Mouse (Mus musculus): ENCODE measurements around the gene Ier3. TPM values are rescaled to one million over a fixed set of nuclear protein-coding genes. Genes with fewer than 3 reads are reported as not detected.
"Not testable (repeated sequence)": the region's sequence is repeated elsewhere in the genome, so short reads cannot be mapped to it uniquely, and the experiment has no call there.

Ier3 gene
- polyA plus RNA-seq, 1 experiment: 25.2 TPM

DNA sequence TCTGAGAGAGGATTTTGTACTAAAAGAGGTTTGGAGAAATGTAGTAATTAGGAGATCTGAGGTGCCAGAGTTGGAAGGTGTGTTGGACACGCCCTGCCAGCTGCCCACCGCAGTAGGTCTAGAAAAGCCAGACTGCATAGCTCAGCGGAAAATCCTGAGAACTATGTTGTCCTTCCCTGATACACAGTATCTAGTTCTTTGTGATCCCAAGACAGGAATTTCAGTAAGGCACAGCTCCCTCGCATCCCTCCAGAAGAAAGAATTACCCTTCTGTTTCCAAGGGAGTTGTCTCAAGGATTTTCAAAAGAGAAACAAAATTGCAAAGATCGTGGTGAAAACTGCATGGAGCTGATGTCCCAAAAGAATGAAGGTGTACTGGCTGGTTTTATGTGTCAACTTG lies 17.1 kb downstream of the Ier3 start:
- Histone ChIP-seq H3K4me1 (ENCODE audit: control insufficient read depth, insufficient read depth, low read length) (peaks cover 7% of the 10 kb centered on the region; the same call in 1 of the 2 replicates), H3K27me3 (ENCODE audit: control insufficient read depth, insufficient read depth, low read length) (no peaks in the 10 kb centered on the region), H3K27ac (ENCODE audit: insufficient read depth, low read length) (no peak overlapping the region), H3K4me3 (replicated peaks; ENCODE audit: insufficient read depth, low read depth, low read length) (no peak overlapping the region)
- DNase-seq: peak in 1 of 2 experiments; percentile 33
- 9% methylated on average over 5 of the region's 5 CpGs for WGBS
- TF ChIP-seq CTCF (IDR thresholded peaks at IDR 0.05; ENCODE audit: borderline replicate concordance, insufficient read depth, low read depth, low read length) (no peak), POLR2A (IDR thresholded peaks at IDR 0.05; ENCODE audit: borderline replicate concordance, insufficient read depth, low read length) (no peak)

DNA sequence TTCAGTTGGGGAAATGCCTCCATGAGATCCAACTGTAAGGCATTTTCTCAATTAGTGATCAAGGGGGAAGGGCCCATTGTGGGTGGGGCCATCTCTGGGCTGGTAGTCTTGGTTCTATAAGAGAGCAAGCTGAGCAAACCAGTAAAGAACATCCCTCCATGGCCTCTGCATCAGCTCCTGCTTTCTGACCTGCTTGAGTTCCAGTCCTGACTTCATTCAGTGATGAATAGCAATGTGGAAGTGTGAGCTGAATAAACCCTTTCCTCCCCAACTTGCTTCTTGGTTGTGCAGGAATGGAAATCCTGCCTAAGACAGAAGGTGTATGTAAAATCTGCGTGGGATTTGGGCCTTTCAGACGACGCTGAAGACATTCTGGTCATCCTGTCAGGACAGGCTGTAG lies 17.5 kb downstream of the Ier3 start:
- H3K4me1 ChIP-seq (ENCODE audit: control insufficient read depth, insufficient read depth, low read length); H3K27ac ChIP-seq (ENCODE audit: insufficient read depth, low read length): not testable (repeated sequence)

DNA sequence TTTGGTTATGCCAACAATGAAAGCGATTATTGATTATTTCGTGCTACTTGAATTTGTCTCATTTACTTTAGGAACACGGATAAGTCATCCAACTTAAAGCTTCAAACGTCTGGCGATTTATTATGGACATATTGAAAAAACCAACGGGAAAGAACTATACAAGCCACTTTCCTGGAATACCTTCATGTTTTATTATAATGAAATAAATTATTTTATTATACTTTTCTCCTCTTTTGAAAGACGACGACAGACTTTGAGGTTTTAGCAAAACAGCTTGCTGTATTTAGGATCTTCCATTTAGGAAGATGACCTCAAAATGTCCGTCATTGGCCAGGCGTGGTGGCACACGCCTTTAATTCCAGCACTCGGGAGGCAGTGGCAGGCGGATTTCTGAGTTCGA lies 19.1 kb downstream of the Ier3 start:
- peak overlapping the region; percentile 60; the same call in 1 of the 2 replicates for H3K27ac ChIP-seq (ENCODE audit: insufficient read depth, low read length)
- peak in 1 of 2 experiments; percentile 37 for DNase-seq
- WGBS: 46% methylated on average over 14 of the region's 14 CpGs

More for the DNA sequence above, 17.5 kb downstream of the Ier3 start:
- H3K4me3 ChIP-seq (replicated peaks; ENCODE audit: insufficient read depth, low read depth, low read length); DNase-seq; H3K27me3 ChIP-seq (ENCODE audit: control insufficient read depth, insufficient read depth, low read length): not testable (repeated sequence)
- WGBS: 64% methylated on average over 3 of the region's 3 CpGs

DNA sequence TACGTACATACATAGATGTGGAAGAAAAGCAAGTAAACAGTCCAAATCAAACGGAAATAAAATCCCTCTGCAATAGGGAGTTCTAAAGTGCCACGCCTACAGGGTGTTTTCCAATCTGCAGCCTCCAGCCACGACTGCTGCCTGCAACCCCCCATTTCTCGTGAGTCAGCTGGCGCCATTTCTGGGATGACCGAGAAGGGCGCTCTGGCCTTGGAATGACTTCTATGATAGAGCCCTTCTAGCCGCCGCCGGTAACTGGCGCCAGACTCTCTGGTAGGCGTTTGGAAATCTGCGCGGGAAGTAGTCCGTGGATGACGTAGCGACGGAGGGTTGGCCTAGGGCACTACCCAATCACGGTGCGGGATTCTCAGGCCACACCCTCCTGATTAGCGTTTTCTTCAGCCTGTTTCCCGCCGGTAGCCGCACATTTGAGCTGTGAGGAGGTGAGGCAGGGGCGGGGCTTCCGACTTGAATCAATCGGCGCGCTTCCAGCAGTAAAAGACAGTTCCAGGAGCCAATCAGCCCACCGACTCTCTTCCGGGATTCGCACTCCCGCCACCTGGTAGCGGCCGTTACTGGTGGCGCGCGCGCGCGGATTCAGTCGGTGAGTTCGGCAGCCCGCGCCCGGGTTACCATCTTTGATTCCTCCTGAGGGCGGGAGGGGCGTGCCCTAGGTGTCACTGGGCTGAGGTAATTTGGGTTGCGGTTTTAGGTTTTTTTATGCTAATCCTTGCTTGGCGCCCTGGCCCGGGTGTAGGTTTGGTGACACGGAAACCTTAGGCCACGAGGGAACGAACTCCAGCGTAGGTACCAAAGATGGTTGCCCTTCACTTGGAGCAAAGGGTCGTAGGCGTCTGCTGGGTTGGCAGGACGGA lies 19.8 kb downstream of the Ier3 start, which contains the start of gene Mdc1:
Gene Mdc1 (plus strand): TSS at position 440 of the 875 bp plus-strand sequence.
- TF ChIP-seq POLR2A (IDR thresholded peaks at IDR 0.05; ENCODE audit: borderline replicate concordance, insufficient read depth, low read length): peak; percentile 69; the same call in 1 of the 2 replicates
- TF ChIP-seq CTCF (IDR thresholded peaks at IDR 0.05; ENCODE audit: borderline replicate concordance, insufficient read depth, low read depth, low read length): no peak
- H3K27me3 ChIP-seq (ENCODE audit: control insufficient read depth, insufficient read depth, low read length): no peaks in the 10 kb centered on the region
- peak; percentile 99 to 100 for DNase-seq
- under 1% methylated on average over 59 of the region's 59 CpGs for WGBS
- peak within 1 kb of the TSS; percentile 85 for H3K4me3 ChIP-seq (replicated peaks; ENCODE audit: insufficient read depth, low read depth, low read length)
- H3K4me1 ChIP-seq (ENCODE audit: control insufficient read depth, insufficient read depth, low read length): peaks cover 3% of the 10 kb centered on the region; the same call in 1 of the 2 replicates
- H3K27ac ChIP-seq (ENCODE audit: insufficient read depth, low read length): peak within 1 kb of the TSS; percentile 60

More for the DNA sequence above, 19.1 kb downstream of the Ier3 start:
- TF ChIP-seq CTCF (IDR thresholded peaks at IDR 0.05; ENCODE audit: borderline replicate concordance, insufficient read depth, low read depth, low read length) (no peak), POLR2A (IDR thresholded peaks at IDR 0.05; ENCODE audit: borderline replicate concordance, insufficient read depth, low read length) (no peak)
- H3K4me3 ChIP-seq (replicated peaks; ENCODE audit: insufficient read depth, low read depth, low read length): peak overlapping the region; percentile 51
- H3K4me1 ChIP-seq (ENCODE audit: control insufficient read depth, insufficient read depth, low read length): peaks cover 5% of the 10 kb centered on the region; the same call in 1 of the 2 replicates
- H3K27me3 ChIP-seq (ENCODE audit: control insufficient read depth, insufficient read depth, low read length): no peaks in the 10 kb centered on the region

DNA sequence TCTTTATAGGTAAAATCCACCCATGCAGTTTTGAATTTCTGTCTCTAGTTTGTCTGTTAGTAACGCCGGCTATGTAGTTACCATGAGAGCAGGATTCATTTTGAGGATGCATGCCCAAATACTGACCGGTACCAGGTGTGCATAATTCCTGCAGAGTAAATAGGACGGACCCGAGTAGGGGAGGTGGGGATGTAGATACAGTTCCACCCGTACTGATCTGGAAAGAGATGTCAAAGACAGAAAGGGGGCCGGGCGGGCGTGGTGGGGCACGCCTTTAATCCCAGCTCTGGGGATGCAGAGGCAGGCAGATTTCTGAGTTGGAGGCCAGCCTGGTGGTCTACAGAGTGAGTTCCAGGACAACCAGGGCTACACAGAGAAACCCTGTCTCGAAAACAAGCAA lies 20.5 kb downstream of the Ier3 start:
- H3K27ac ChIP-seq (ENCODE audit: insufficient read depth, low read length): no peak overlapping the region
- H3K27me3 ChIP-seq (ENCODE audit: control insufficient read depth, insufficient read depth, low read length): no peaks in the 10 kb centered on the region
- no peaks in the 10 kb centered on the region for H3K4me1 ChIP-seq (ENCODE audit: control insufficient read depth, insufficient read depth, low read length)
- H3K4me3 ChIP-seq (replicated peaks; ENCODE audit: insufficient read depth, low read depth, low read length): peak overlapping the region; percentile 85
- TF ChIP-seq POLR2A (IDR thresholded peaks at IDR 0.05; ENCODE audit: borderline replicate concordance, insufficient read depth, low read length): no peak
- TF ChIP-seq CTCF (IDR thresholded peaks at IDR 0.05; ENCODE audit: borderline replicate concordance, insufficient read depth, low read depth, low read length): no peak
- DNase-seq: no peak
- 12% methylated on average over 11 of the region's 11 CpGs for WGBS

DNA sequence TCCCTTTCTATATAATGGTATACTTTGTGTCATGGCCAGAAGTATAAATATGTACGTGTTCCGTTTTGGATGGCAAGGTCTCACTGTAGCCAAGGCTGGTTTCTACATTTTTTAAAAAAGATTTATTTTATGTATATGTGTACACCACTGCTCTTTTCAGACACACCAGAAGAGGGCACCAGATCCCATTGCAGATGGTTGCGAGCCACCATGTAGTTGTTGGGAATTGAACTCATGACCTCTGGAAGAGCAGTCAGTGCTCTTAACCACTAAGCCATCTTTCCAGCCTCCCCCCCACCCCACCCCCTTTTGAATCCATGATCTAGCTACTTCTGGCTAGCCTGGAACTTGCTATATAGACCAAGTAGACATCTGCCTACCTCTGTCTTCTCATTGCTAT lies 22.0 kb downstream of the Ier3 start:
- TF ChIP-seq POLR2A (IDR thresholded peaks at IDR 0.05; ENCODE audit: borderline replicate concordance, insufficient read depth, low read length) (no peak), CTCF (IDR thresholded peaks at IDR 0.05; ENCODE audit: borderline replicate concordance, insufficient read depth, low read depth, low read length) (no peak)
- 97% methylated on average over 3 of the region's 3 CpGs for WGBS

DNA sequence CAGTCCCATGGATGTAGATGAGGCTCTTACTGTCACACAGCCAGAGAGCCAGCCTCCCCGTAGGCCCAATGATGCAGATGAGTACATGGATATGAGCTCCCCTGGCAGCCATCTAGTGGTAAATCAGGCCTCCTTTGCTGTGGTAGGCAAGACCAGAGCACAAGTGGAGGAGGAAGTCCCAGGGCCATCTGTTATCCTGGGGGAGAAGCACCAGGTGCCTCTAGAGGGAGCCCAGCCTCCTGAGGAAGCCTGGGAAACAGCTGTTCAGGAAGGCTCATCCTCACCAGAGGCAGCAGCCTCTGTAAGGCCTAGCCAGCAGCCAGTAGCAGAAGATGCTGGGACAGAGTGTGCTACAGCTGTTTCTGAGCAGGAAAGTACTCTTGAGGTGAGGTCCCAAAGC lies 26.6 kb downstream of the Ier3 start:
- TF ChIP-seq POLR2A (IDR thresholded peaks at IDR 0.05; ENCODE audit: borderline replicate concordance, insufficient read depth, low read length) (no peak), CTCF (IDR thresholded peaks at IDR 0.05; ENCODE audit: borderline replicate concordance, insufficient read depth, low read depth, low read length) (no peak)
- Histone ChIP-seq H3K27me3 (ENCODE audit: control insufficient read depth, insufficient read depth, low read length) (no peaks in the 10 kb centered on the region), H3K4me3 (replicated peaks; ENCODE audit: insufficient read depth, low read depth, low read length) (no peak overlapping the region), H3K4me1 (ENCODE audit: control insufficient read depth, insufficient read depth, low read length) (no peaks in the 10 kb centered on the region), H3K27ac (ENCODE audit: insufficient read depth, low read length) (no peak overlapping the region)
- WGBS: 16% methylated on average over 1 of the region's 1 CpGs
- DNase-seq: no peak

More for the DNA sequence above, 22.0 kb downstream of the Ier3 start:
- H3K4me3 ChIP-seq (replicated peaks; ENCODE audit: insufficient read depth, low read depth, low read length): no peak overlapping the region
- DNase-seq: no peak
- no peaks in the 10 kb centered on the region for H3K27me3 ChIP-seq (ENCODE audit: control insufficient read depth, insufficient read depth, low read length)
- H3K4me1 ChIP-seq (ENCODE audit: control insufficient read depth, insufficient read depth, low read length): no peaks in the 10 kb centered on the region
- no peak overlapping the region for H3K27ac ChIP-seq (ENCODE audit: insufficient read depth, low read length)

DNA sequence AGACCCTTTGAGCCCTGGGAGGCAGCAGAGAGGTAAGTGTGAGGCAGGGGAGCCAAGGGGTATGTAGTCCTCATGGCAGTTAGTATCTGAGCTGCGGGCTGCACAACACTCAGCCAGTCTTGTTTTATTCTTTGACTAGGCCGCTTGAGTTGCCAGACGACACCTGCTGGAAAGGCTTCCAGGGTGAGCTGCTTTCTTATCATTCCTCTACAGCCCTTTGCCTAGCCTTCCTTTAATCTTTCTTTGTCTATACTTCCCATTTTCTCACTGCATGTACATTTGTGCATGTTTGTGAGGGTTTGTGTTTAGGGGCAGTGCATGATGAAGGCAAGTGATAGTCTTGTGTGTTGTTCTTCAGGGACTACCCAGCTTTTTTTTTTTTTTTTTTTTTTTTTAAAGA lies 29.5 kb downstream of the Ier3 start:
- Histone ChIP-seq H3K4me3 (replicated peaks; ENCODE audit: insufficient read depth, low read depth, low read length) (no peak overlapping the region), H3K4me1 (ENCODE audit: control insufficient read depth, insufficient read depth, low read length) (no peaks in the 10 kb centered on the region), H3K27ac (ENCODE audit: insufficient read depth, low read length) (no peak overlapping the region), H3K27me3 (ENCODE audit: control insufficient read depth, insufficient read depth, low read length) (no peaks in the 10 kb centered on the region)
- WGBS: 90% methylated on average over 3 of the region's 3 CpGs
- no peak for DNase-seq
- TF ChIP-seq POLR2A (IDR thresholded peaks at IDR 0.05; ENCODE audit: borderline replicate concordance, insufficient read depth, low read length) (no peak), CTCF (IDR thresholded peaks at IDR 0.05; ENCODE audit: borderline replicate concordance, insufficient read depth, low read depth, low read length) (no peak)
